ENCODE assay signal across 8 mouse cellular contexts in genomic region chr6:83421866-83422649, GRCm38 (mm10). TPM values are rescaled to one million over a fixed set of nuclear protein-coding genes. Genes with fewer than 3 reads are reported as not detected.
DNase-seq lines count a peak whose midpoint lies in the region; ATAC-seq lines count a peak whose summit lies in the region.

No protein-coding gene starts in this region.

- peak; percentile 77 for DNase-seq in gastrocnemius, adult 18-20 months (ENCODE audit: low spot score)
- DNase-seq in gastrocnemius, postnatal 4 days (ENCODE audit: low spot score in 2 of 2) = no peak
- DNase-seq in Muller cell, postnatal 12 days (ENCODE audit: inconsistent ontology term) = peak; percentile 49
- DNase-seq in heart, postnatal 10 days = peak; percentile 61 to 71
- DNase-seq in liver, embryonic 13.5 days = no peak
- peak; percentile 68 to 83 for DNase-seq in urinary bladder, postnatal 36 days (ENCODE audit: low spot score in 2 of 2)
- DNase-seq in left cerebral cortex, postnatal 36 days (ENCODE audit: low spot score in 2 of 2) = no peak

- no peak overlapping the region for H3K4me2 ChIP-seq in liver, embryonic 13.5 days

- no peaks in the 10 kb centered on the region for H3K9me3 ChIP-seq in liver, embryonic 13.5 days (replicated peaks)

- H3K9ac ChIP-seq in liver, embryonic 13.5 days = no peak overlapping the region

- ATAC-seq in liver, embryonic 13.5 days (ENCODE audit: low read depth) = peak; percentile 22; the same call in 1 of the 2 replicates
- no peak for ATAC-seq in CD4-positive, CD25-positive, alpha-beta regulatory T cell, adult 4 months

- WGBS in liver, embryonic 13.5 days (ENCODE audit: insufficient replicate concordance) = 56% methylated on average over 11 of the region's 11 CpGs

- no peaks in the 10 kb centered on the region for H3K27me3 ChIP-seq in liver, embryonic 13.5 days

- peaks cover 26% of the 10 kb centered on the region; the same call in 1 of the 2 replicates for H3K36me3 ChIP-seq in liver, embryonic 13.5 days

- H3K27ac ChIP-seq in liver, embryonic 13.5 days = no peak overlapping the region

- peaks cover 48% of the 10 kb centered on the region for H3K4me1 ChIP-seq in liver, embryonic 13.5 days (replicated peaks)

- no peak overlapping the region for H3K4me3 ChIP-seq in liver, embryonic 13.5 days (replicated peaks)

- intact Hi-C loops in heart, postnatal 10 days (cut with DNase I) = no loop called here
- intact Hi-C loops in left cerebral cortex, postnatal 36 days (cut with DNase I) = no loop called here

RNA-seq across cellular contexts. Expression of gene Tet3, which starts 36.8 kb away (rescaled TPM):
- 10 to 100 TPM; 10.9 to 13.4 TPM for total RNA-seq in gastrocnemius, adult 18-20 months (2021)
- 10 to 100 TPM; 63.8 to 74.0 TPM for total RNA-seq in gastrocnemius, postnatal 4 days (2021)
- 10 to 100 TPM; 49.0 to 54.3 TPM for total RNA-seq in heart, postnatal 10 days (2021)
- polyA plus RNA-seq in liver, embryonic 13.5 days (2015; fragmentation: Nextera tagmentation; extraction: Ambion mirVana) = 10.4 and 13.3 TPM in 2 replicates
- 10 to 100 TPM; 63.7 to 77.2 TPM for total RNA-seq in left cerebral cortex, postnatal 36 days (2021)
- 10 to 100 TPM; 18.5 to 20.8 TPM for polyA plus RNA-seq in CD4-positive, CD25-positive, alpha-beta regulatory T cell, adult 4 months (2017; shearing (Covaris generic))

Comparison
In these comparisons a context has a peak if more than half of its experiments do, and no peak if none do; other contexts are left out.
1. DNase-seq: peak in gastrocnemius, adult 18-20 months (single experiment), Muller cell, postnatal 12 days (single experiment), heart, postnatal 10 days (2 of 2) and urinary bladder, postnatal 36 days (2 of 2); none in gastrocnemius, postnatal 4 days (0 of 2), liver, embryonic 13.5 days (single experiment) and left cerebral cortex, postnatal 36 days (0 of 2).